7 mouse cellular contexts compared by ENCODE assay signal in the genomic region with DNA sequence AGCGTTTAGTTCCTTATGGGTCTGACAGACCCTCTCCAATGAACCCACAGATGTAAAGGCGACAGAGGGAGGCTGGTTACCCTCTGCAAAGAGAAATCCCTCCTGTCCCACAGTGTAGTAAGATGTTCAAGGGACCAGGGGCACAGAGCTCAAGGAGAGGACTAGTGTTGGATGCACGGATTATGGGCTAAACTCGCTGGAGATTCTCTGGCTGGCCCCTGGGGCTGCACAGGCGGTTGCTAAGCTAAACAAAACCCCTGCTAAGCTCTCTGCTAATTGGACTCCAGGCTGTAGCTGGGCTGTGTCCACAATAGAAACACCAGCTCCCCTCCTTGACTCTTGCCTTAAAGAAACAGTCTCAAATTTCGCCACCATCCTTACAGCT. TPM values are rescaled to one million over a fixed set of nuclear protein-coding genes. Genes with fewer than 3 reads are reported as not detected.
A peak's percentile ranks its signal among the peaks of the same experiment; 100 is the strongest.
DNase-seq lines count a peak whose midpoint lies in the region; ATAC-seq and TF ChIP-seq lines count a peak whose summit lies in the region.

Fam149a (minus strand) TSS at position 329 of the 385 bp plus-strand sequence.

- H3K9ac ChIP-seq in embryonic facial prominence, embryonic 13.5 days = peak within 1 kb of the TSS; percentile 66
- peak within 1 kb of the TSS; percentile 52 for H3K9ac ChIP-seq in hindbrain, postnatal 0 days (replicated peaks; ENCODE audit: low read length)
- H3K9ac ChIP-seq in midbrain, embryonic 11.5 days (ENCODE audit: low read length) = peak within 1 kb of the TSS; percentile 48

- no peak for TF ChIP-seq CTCF in hindbrain, postnatal 0 days (IDR thresholded peaks at IDR 0.05; ENCODE audit: low read depth)
- no peak for TF ChIP-seq CTCF in thymus, adult 2 months (IDR thresholded peaks at IDR 0.05; ENCODE audit: borderline replicate concordance, control insufficient read depth, extremely low read depth, insufficient read depth, low read length, poor library complexity)

- 4% methylated on average over 6 of the region's 6 CpGs for WGBS in embryonic facial prominence, embryonic 13.5 days
- WGBS in hindbrain, postnatal 0 days = 4% methylated on average over 6 of the region's 6 CpGs
- 2% methylated on average over 6 of the region's 6 CpGs for WGBS in midbrain, embryonic 11.5 days
- WGBS in thymus, adult 2 months = 28% methylated on average over 6 of the region's 6 CpGs

- peak within 1 kb of the TSS; percentile 78 for H3K4me2 ChIP-seq in embryonic facial prominence, embryonic 13.5 days
- peak within 1 kb of the TSS; percentile 87 for H3K4me2 ChIP-seq in hindbrain, postnatal 0 days (ENCODE audit: low read depth, low read length)
- peak within 1 kb of the TSS; percentile 92 for H3K4me2 ChIP-seq in midbrain, embryonic 11.5 days

- peaks cover 26% of the 10 kb centered on the region for H3K27me3 ChIP-seq in embryonic facial prominence, embryonic 13.5 days
- no peaks in the 10 kb centered on the region for H3K27me3 ChIP-seq in hindbrain, postnatal 0 days (ENCODE audit: insufficient read depth, low read length)
- H3K27me3 ChIP-seq in midbrain, embryonic 11.5 days (ENCODE audit: control insufficient read depth, insufficient read depth, low read length) = no peaks in the 10 kb centered on the region; the same call in 1 of the 2 replicates
- no peaks in the 10 kb centered on the region for H3K27me3 ChIP-seq in thymus, adult 2 months (ENCODE audit: control insufficient read depth, insufficient read depth, low read length)

- H3K4me3 ChIP-seq in embryonic facial prominence, embryonic 13.5 days = peak within 1 kb of the TSS; percentile 43
- H3K4me3 ChIP-seq in hindbrain, postnatal 0 days (ENCODE audit: low read length) = peak within 1 kb of the TSS; percentile 36
- peak within 1 kb of the TSS; percentile 35 for H3K4me3 ChIP-seq in midbrain, embryonic 11.5 days (ENCODE audit: low read depth, low read length)
- no peak within 1 kb of the TSS for H3K4me3 ChIP-seq in thymus, adult 2 months (ENCODE audit: control insufficient read depth, insufficient read depth, low read length)

- no peak; the same call in 1 of the 2 replicates for ATAC-seq in embryonic facial prominence, embryonic 13.5 days (ENCODE audit: insufficient number of reproducible peaks, insufficient read depth, low FRiP score, low TSS enrichment, low read depth)
- peak; percentile 68; the same call in 1 of the 2 replicates for ATAC-seq in hindbrain, postnatal 0 days
- peak; percentile 86 for ATAC-seq in midbrain, embryonic 11.5 days (ENCODE audit: low FRiP score)
- no peak for ATAC-seq in activated CD4-positive, CD25-positive, alpha-beta regulatory T cell, adult 4 months

- peaks cover 13% of the 10 kb centered on the region for H3K4me1 ChIP-seq in embryonic facial prominence, embryonic 13.5 days
- H3K4me1 ChIP-seq in hindbrain, postnatal 0 days (ENCODE audit: insufficient read depth, low read length) = peaks cover 5% of the 10 kb centered on the region; the same call in 1 of the 2 replicates
- H3K4me1 ChIP-seq in midbrain, embryonic 11.5 days (ENCODE audit: control insufficient read depth, insufficient read depth, low read length) = peaks cover 7% of the 10 kb centered on the region; the same call in 1 of the 2 replicates
- H3K4me1 ChIP-seq in thymus, adult 2 months (replicated peaks; ENCODE audit: control insufficient read depth, insufficient read depth, low read length) = no peaks in the 10 kb centered on the region

- no peak for TF ChIP-seq POLR2A in thymus, adult 2 months (IDR thresholded peaks at IDR 0.05; ENCODE audit: control insufficient read depth, extremely low read depth, insufficient read depth, low read length, poor library complexity)

- no peak for DNase-seq in left cerebral cortex, adult 18-20 months (ENCODE audit: low spot score in 2 of 2)
- DNase-seq in left cerebral cortex, adult 9 months (ENCODE audit: low spot score in 2 of 2) = no peak
- peak; percentile 68 for DNase-seq in hindbrain, postnatal 0 days (ENCODE audit: low spot score)
- no peak for DNase-seq in midbrain, embryonic 11.5 days (ENCODE audit: low spot score, missing footprints)
- no peak for DNase-seq in thymus, adult 2 months

- no peak within 1 kb of the TSS for H3K27ac ChIP-seq in embryonic facial prominence, embryonic 13.5 days
- no peak within 1 kb of the TSS for H3K27ac ChIP-seq in hindbrain, postnatal 0 days
- H3K27ac ChIP-seq in midbrain, embryonic 11.5 days (ENCODE audit: low read depth, low read length) = no peak within 1 kb of the TSS
- no peak within 1 kb of the TSS for H3K27ac ChIP-seq in thymus, adult 2 months (ENCODE audit: control insufficient read depth, insufficient read depth, low read length)

- H3K9me3 ChIP-seq in embryonic facial prominence, embryonic 13.5 days = no peaks in the 10 kb centered on the region
- H3K9me3 ChIP-seq in hindbrain, postnatal 0 days (ENCODE audit: low read length) = no peaks in the 10 kb centered on the region
- no peaks in the 10 kb centered on the region for H3K9me3 ChIP-seq in midbrain, embryonic 11.5 days (ENCODE audit: control insufficient read depth, low read length)

- H3K36me3 ChIP-seq in embryonic facial prominence, embryonic 13.5 days = no peaks in the 10 kb centered on the region
- H3K36me3 ChIP-seq in hindbrain, postnatal 0 days (ENCODE audit: insufficient read depth, low read length) = no peaks in the 10 kb centered on the region
- no peaks in the 10 kb centered on the region for H3K36me3 ChIP-seq in midbrain, embryonic 11.5 days (ENCODE audit: control insufficient read depth, insufficient read depth, low read length)
- H3K36me3 ChIP-seq in thymus, adult 2 months (ENCODE audit: control insufficient read depth, insufficient read depth, low read length) = no peaks in the 10 kb centered on the region

RNA-seq across cellular contexts. Expression of gene Fam149a, which starts in this region (rescaled TPM):
- 10 to 100 TPM; 25.0 to 25.7 TPM for total RNA-seq in left cerebral cortex, adult 18-20 months (2021)
- 7.5 and 8.3 TPM in 2 replicates for polyA plus RNA-seq in embryonic facial prominence, embryonic 13.5 days (2015; fragmentation: Nextera tagmentation; extraction: Ambion mirVana)
- total RNA-seq in hindbrain, postnatal 0 days (2014; rRNA removed) = 24.6 and 27.7 TPM in 2 replicates
- polyA plus RNA-seq in hindbrain, postnatal 0 days (2015; fragmentation: Nextera tagmentation; extraction: Ambion mirVana) = 19.8 and 20.2 TPM in 2 replicates
- polyA plus RNA-seq in midbrain, embryonic 11.5 days (2014; fragmentation: Nextera tagmentation; extraction: Ambion mirVana) = 8.1 and 9.8 TPM in 2 replicates
- polyA plus RNA-seq in thymus, adult 2 months (2012; rRNA removed) = 1.6 and 1.7 TPM in 2 replicates
- not detected for polyA plus RNA-seq in activated CD4-positive, CD25-positive, alpha-beta regulatory T cell, adult 4 months (2017; shearing (Covaris generic))

Comparison
In these comparisons a context has a peak if more than half of its experiments do, and no peak if none do; other contexts are left out.
1. ATAC-seq: peak in hindbrain, postnatal 0 days (single experiment) and midbrain, embryonic 11.5 days (single experiment); none in embryonic facial prominence, embryonic 13.5 days (single experiment) and activated CD4-positive, CD25-positive, alpha-beta regulatory T cell, adult 4 months (single experiment).
2. Peak in every context shown above with its lines, with median percentiles within 50 percentile points of each other: H3K4me2 ChIP-seq and H3K9ac ChIP-seq.